Mouse (Mus musculus) MN1 (cell line): ENCODE data around the gene Trnp1.
"Not testable (repeated sequence)": the region's sequence is repeated elsewhere in the genome, so short reads cannot be mapped to it uniquely, and the experiment has no call there.

Experiments used
- DNase-seq: peaks from one replicate; pipeline ENCODE4 v3.0.0-alpha.2; 2016; ENCODE audit warnings: low spot score

The Trnp1 gene

GRCm38 (mm10) chr4:133498160-133498724 lies at the start of gene Trnp1:
Gene Trnp1 (minus strand): TSS chr4:133498550.
- peak; percentile 93 for DNase-seq

GRCm38 (mm10) chr4:133545272-133546231 lies 47.2 kb upstream of the Trnp1 start, which contains the start of gene Nudc:
Gene Nudc (minus strand): TSS chr4:133545996.
- peak; percentile 99 for DNase-seq

GRCm38 (mm10) chr4:133536652-133537051 lies 38.3 kb upstream of the Trnp1 start:
- DNase-seq: no peak

- no peak for DNase-seq
Observed at GRCm38 (mm10) chr4:133536081-133536480, 37.7 kb upstream of the Trnp1 start.

- no peak for DNase-seq
Observed at GRCm38 (mm10) chr4:133532777-133533176, 34.4 kb upstream of the Trnp1 start.

- DNase-seq: no peak
Observed at GRCm38 (mm10) chr4:133527788-133528187, 29.4 kb upstream of the Trnp1 start.

- DNase-seq: no peak
Observed at GRCm38 (mm10) chr4:133521502-133521901, 23.2 kb upstream of the Trnp1 start.

- no peak for DNase-seq
Observed at GRCm38 (mm10) chr4:133519369-133519665, 21.0 kb upstream of the Trnp1 start.

GRCm38 (mm10) chr4:133518601-133519368 lies 20.4 kb upstream of the Trnp1 start, which contains the start of gene Kdf1:
Gene Kdf1 (plus strand): TSS chr4:133518963.
- DNase-seq: no peak

- peak; percentile 77 for DNase-seq
Observed at GRCm38 (mm10) chr4:133512972-133513371, 14.6 kb upstream of the Trnp1 start.

- DNase-seq: not testable (repeated sequence)
Observed at GRCm38 (mm10) chr4:133512511-133512910, 14.2 kb upstream of the Trnp1 start.

GRCm38 (mm10) chr4:133511050-133511449 lies 12.7 kb upstream of the Trnp1 start:
- DNase-seq: no peak

GRCm38 (mm10) chr4:133508990-133509389 lies 10.6 kb upstream of the Trnp1 start:
- DNase-seq: no peak

GRCm38 (mm10) chr4:133506573-133506972 lies 8.2 kb upstream of the Trnp1 start:
- DNase-seq: no peak

GRCm38 (mm10) chr4:133504755-133505485 lies 6.6 kb upstream of the Trnp1 start:
- no peak for DNase-seq

GRCm38 (mm10) chr4:133504300-133504699 lies 6.0 kb upstream of the Trnp1 start:
- no peak for DNase-seq

GRCm38 (mm10) chr4:133501514-133501913 lies 3.2 kb upstream of the Trnp1 start:
- DNase-seq: no peak

- peak; percentile 63 for DNase-seq
Observed at GRCm38 (mm10) chr4:133497461-133498159, 740 bp downstream of the Trnp1 start.

- DNase-seq: peak; percentile 34
Observed at GRCm38 (mm10) chr4:133496738-133497445, 1.5 kb downstream of the Trnp1 start.

- DNase-seq: peak; percentile 64
Observed at GRCm38 (mm10) chr4:133495711-133496110, 2.6 kb downstream of the Trnp1 start.

GRCm38 (mm10) chr4:133494867-133495266 lies 3.5 kb downstream of the Trnp1 start:
- DNase-seq: no peak
